Comparison of ENCODE assay signal across 9 mouse cellular contexts in genomic region chr11:48838879-48839680, GRCm38 (mm10). TPM values are rescaled to one million over a fixed set of nuclear protein-coding genes. Genes with fewer than 3 reads are reported as not detected.
A peak's percentile ranks its signal among the peaks of the same experiment; 100 is the strongest.
DNase-seq lines count a peak whose midpoint lies in the region; ATAC-seq and TF ChIP-seq lines count a peak whose summit lies in the region.
"Had no signal": no experiment of that assay in that cellular context is flagged by ENCODE, and none has a peak within 500 bp of the region (broad histone marks: within the 10 kb centered on the region; RNA-seq: fewer than 3 reads in every experiment).

No protein-coding gene starts in this region.

- TF ChIP-seq POLR2A in limb, embryonic 14.5 days (IDR thresholded peaks at IDR 0.05; ENCODE audit: borderline replicate concordance, extremely low read depth, insufficient read depth, insufficient read length), result no peak

- H3K4me3 ChIP-seq in heart, embryonic 10.5 days, result peak overlapping the region; percentile 93; the same call in 1 of the 2 replicates
- no peak overlapping the region for H3K4me3 ChIP-seq in stomach, embryonic 14.5 days (ENCODE audit: low read depth, low read length)
- no peak overlapping the region for H3K4me3 ChIP-seq in stomach, postnatal 0 days (ENCODE audit: low read depth, low read length)
- H3K4me3 ChIP-seq in limb, embryonic 14.5 days (replicated peaks; ENCODE audit: low read length), result peak overlapping the region; percentile 69

- intact Hi-C loops in heart, postnatal 25 days (cut with DNase I), result no loop called here
- intact Hi-C loops in left cerebral cortex, postnatal 25 days (cut with DNase I), result no loop called here

- H3K27ac ChIP-seq in heart, embryonic 10.5 days, result no peak overlapping the region
- no peak overlapping the region for H3K27ac ChIP-seq in stomach, embryonic 14.5 days (ENCODE audit: low read length)
- no peak overlapping the region for H3K27ac ChIP-seq in stomach, postnatal 0 days (replicated peaks)
- H3K27ac ChIP-seq in limb, embryonic 14.5 days (replicated peaks; ENCODE audit: low read depth, low read length), result no peak overlapping the region

- DNase-seq in heart, embryonic 10.5 days (ENCODE audit: low spot score), result no peak
- DNase-seq in heart, postnatal 25 days (ENCODE audit: low spot score), result no peak
- no peak for DNase-seq in stomach, postnatal 0 days (ENCODE audit: low spot score)
- DNase-seq in limb, embryonic 14.5 days (ENCODE audit: low spot score), result no peak
- no peak for DNase-seq in right cerebral cortex, adult 2 months (ENCODE audit: low spot score in 2 of 2)
- DNase-seq in adrenal gland, adult (ENCODE audit: inconsistent age in 2 of 2, low spot score in 1 of 2), result no peak
- no peak for DNase-seq in left cerebral cortex, postnatal 25 days (ENCODE audit: low spot score in 2 of 2)
- DNase-seq: thymus, adult 18-20 months had no signal

- no peak overlapping the region for H3K9ac ChIP-seq in stomach, embryonic 14.5 days (replicated peaks; ENCODE audit: low read depth, low read length)
- no peak overlapping the region for H3K9ac ChIP-seq in stomach, postnatal 0 days (ENCODE audit: low read length)
- H3K9ac ChIP-seq in limb, embryonic 14.5 days (ENCODE audit: low read depth, low read length, severe bottlenecking), result no peak overlapping the region

- no peak for TF ChIP-seq CTCF in stomach, postnatal 0 days (IDR thresholded peaks at IDR 0.05; ENCODE audit: low read depth)

- ATAC-seq in stomach, embryonic 14.5 days (ENCODE audit: insufficient number of reproducible peaks, insufficient read depth, low FRiP score, low read depth), result no peak
- ATAC-seq in stomach, postnatal 0 days (ENCODE audit: low FRiP score, low TSS enrichment), result no peak
- ATAC-seq in limb, embryonic 14.5 days (ENCODE audit: low FRiP score, low read depth), result no peak

- peak overlapping the region; percentile 52 for H3K4me2 ChIP-seq in stomach, embryonic 14.5 days (replicated peaks; ENCODE audit: low read depth, low read length)
- no peak overlapping the region for H3K4me2 ChIP-seq in stomach, postnatal 0 days (replicated peaks; ENCODE audit: low read depth)
- H3K4me2 ChIP-seq in limb, embryonic 14.5 days (replicated peaks; ENCODE audit: low read depth, low read length, severe bottlenecking), result peak overlapping the region; percentile 68; the same call in 1 of the 2 replicates

- H3K4me1 ChIP-seq in heart, embryonic 10.5 days, result peaks cover 13% of the 10 kb centered on the region
- peaks cover 6% of the 10 kb centered on the region; the same call in 1 of the 2 replicates for H3K4me1 ChIP-seq in stomach, embryonic 14.5 days (ENCODE audit: control insufficient read depth, insufficient read depth, low read length)
- 0 out of 2 replicates have a peak, but pooled peaks cover 6% of the 10 kb centered on the region for H3K4me1 ChIP-seq in stomach, postnatal 0 days (replicated peaks; ENCODE audit: control insufficient read depth, insufficient read depth)
- H3K4me1 ChIP-seq in limb, embryonic 14.5 days (ENCODE audit: control insufficient read depth, insufficient read depth, low read length), result 0 out of 2 replicates have a peak, but pooled peaks cover 3% of the 10 kb centered on the region

- 71% methylated on average over 10 of the region's 10 CpGs for WGBS in heart, embryonic 10.5 days
- 79% methylated on average over 10 of the region's 10 CpGs for WGBS in stomach, embryonic 14.5 days
- WGBS in stomach, postnatal 0 days, result 77% methylated on average over 10 of the region's 10 CpGs
- WGBS in limb, embryonic 14.5 days, result 65% methylated on average over 10 of the region's 10 CpGs

- TF ChIP-seq EP300 in stomach, postnatal 0 days (optimal IDR thresholded peaks at IDR 0.05), result no peak

- H3K27me3 ChIP-seq in heart, embryonic 10.5 days (ENCODE audit: insufficient read depth, poor library complexity, severe bottlenecking), result peaks cover 48% of the 10 kb centered on the region
- H3K27me3 ChIP-seq in stomach, embryonic 14.5 days (ENCODE audit: control insufficient read depth, insufficient read depth, low read length), result no peaks in the 10 kb centered on the region
- H3K27me3 ChIP-seq in stomach, postnatal 0 days (ENCODE audit: control insufficient read depth, insufficient read depth, low read length), result no peaks in the 10 kb centered on the region
- peaks cover 4% of the 10 kb centered on the region; the same call in 1 of the 2 replicates for H3K27me3 ChIP-seq in limb, embryonic 14.5 days (ENCODE audit: control insufficient read depth, insufficient read depth, low read length)

- H3K9me3 ChIP-seq in heart, embryonic 10.5 days, result no peaks in the 10 kb centered on the region
- H3K9me3 ChIP-seq in stomach, embryonic 14.5 days (ENCODE audit: control insufficient read depth, low read depth, low read length), result no peaks in the 10 kb centered on the region
- no peaks in the 10 kb centered on the region for H3K9me3 ChIP-seq in stomach, postnatal 0 days (ENCODE audit: control insufficient read depth, low read length)
- H3K9me3 ChIP-seq in limb, embryonic 14.5 days (ENCODE audit: control insufficient read depth, low read length), result no peaks in the 10 kb centered on the region

- H3K36me3 ChIP-seq in heart, embryonic 10.5 days, result no peaks in the 10 kb centered on the region
- H3K36me3 ChIP-seq in stomach, embryonic 14.5 days (ENCODE audit: control insufficient read depth, insufficient read depth, low read length), result no peaks in the 10 kb centered on the region
- H3K36me3 ChIP-seq in stomach, postnatal 0 days (ENCODE audit: control insufficient read depth, insufficient read depth, low read length), result no peaks in the 10 kb centered on the region
- no peaks in the 10 kb centered on the region for H3K36me3 ChIP-seq in limb, embryonic 14.5 days (ENCODE audit: control insufficient read depth, insufficient read depth, low read length)

RNA-seq across cellular contexts. Expression of gene Gm12184, which starts 12.6 kb away (rescaled TPM):
- 0.68 and 1.9 TPM in 2 replicates for polyA plus RNA-seq in heart, embryonic 10.5 days (2016; fragmentation: Nextera tagmentation; extraction: Ambion mirVana)
- total RNA-seq in heart, postnatal 25 days (2021), result 1 to 10 TPM; 2.0 to 3.2 TPM
- 4.5 and 4.9 TPM in 2 replicates for polyA plus RNA-seq in stomach, embryonic 14.5 days (2014; fragmentation: Nextera tagmentation; extraction: Ambion mirVana)
- polyA plus RNA-seq in stomach, postnatal 0 days (2015; fragmentation: Nextera tagmentation; extraction: Ambion mirVana), result 5.0 and 7.3 TPM in 2 replicates
- polyA plus RNA-seq in limb, embryonic 14.5 days (2012; rRNA removed), result 42.1 and 55.1 TPM in 2 replicates
- polyA plus RNA-seq in limb, embryonic 14.5 days (2014; fragmentation: Nextera tagmentation; extraction: Ambion mirVana), result 7.9 and 14.8 TPM in 2 replicates
- total RNA-seq in left cerebral cortex, postnatal 25 days (2021), result 1 to 10 TPM in 1 of 2 experiments, under 1 TPM in 1; 0.99 to 1.5 TPM

RNA-seq across cellular contexts. Expression of gene Trim7, which starts 13.1 kb away (rescaled TPM):
- 0.18 and 0.44 TPM in 2 replicates for polyA plus RNA-seq in heart, embryonic 10.5 days (2016; fragmentation: Nextera tagmentation; extraction: Ambion mirVana)
- 10 to 100 TPM; 15.7 to 23.2 TPM for total RNA-seq in heart, postnatal 25 days (2021)
- 1.4 and 2.1 TPM in 2 replicates for polyA plus RNA-seq in stomach, embryonic 14.5 days (2014; fragmentation: Nextera tagmentation; extraction: Ambion mirVana)
- 3.0 and 3.4 TPM in 2 replicates for polyA plus RNA-seq in stomach, postnatal 0 days (2015; fragmentation: Nextera tagmentation; extraction: Ambion mirVana)
- polyA plus RNA-seq in limb, embryonic 14.5 days (2012; rRNA removed), result 2.6 and 2.9 TPM in 2 replicates
- 1.2 and 2.0 TPM in 2 replicates for polyA plus RNA-seq in limb, embryonic 14.5 days (2014; fragmentation: Nextera tagmentation; extraction: Ambion mirVana)
- 1 to 10 TPM; 1.4 to 2.2 TPM for total RNA-seq in left cerebral cortex, postnatal 25 days (2021)

RNA-seq across cellular contexts. Expression of gene Trim41, which starts 21.9 kb away (rescaled TPM):
- 3.0 and 4.7 TPM in 2 replicates for polyA plus RNA-seq in heart, embryonic 10.5 days (2016; fragmentation: Nextera tagmentation; extraction: Ambion mirVana)
- 10 to 100 TPM; 17.8 to 20.4 TPM for total RNA-seq in heart, postnatal 25 days (2021)
- polyA plus RNA-seq in stomach, embryonic 14.5 days (2014; fragmentation: Nextera tagmentation; extraction: Ambion mirVana), result 5.8 and 6.2 TPM in 2 replicates
- 3.6 and 4.0 TPM in 2 replicates for polyA plus RNA-seq in stomach, postnatal 0 days (2015; fragmentation: Nextera tagmentation; extraction: Ambion mirVana)
- 51.5 and 52.4 TPM in 2 replicates for polyA plus RNA-seq in limb, embryonic 14.5 days (2012; rRNA removed)
- 5.5 and 7.0 TPM in 2 replicates for polyA plus RNA-seq in limb, embryonic 14.5 days (2014; fragmentation: Nextera tagmentation; extraction: Ambion mirVana)
- total RNA-seq in left cerebral cortex, postnatal 25 days (2021), result 10 to 100 TPM; 62.6 to 67.1 TPM

RNA-seq across cellular contexts. Expression of gene Irgm1, which starts 32.4 kb away (rescaled TPM):
- polyA plus RNA-seq in heart, embryonic 10.5 days (2016; fragmentation: Nextera tagmentation; extraction: Ambion mirVana), result 3.0 and 3.6 TPM in 2 replicates
- 1 to 10 TPM; 8.8 to 8.9 TPM for total RNA-seq in heart, postnatal 25 days (2021)
- 12.9 and 13.2 TPM in 2 replicates for polyA plus RNA-seq in stomach, embryonic 14.5 days (2014; fragmentation: Nextera tagmentation; extraction: Ambion mirVana)
- polyA plus RNA-seq in stomach, postnatal 0 days (2015; fragmentation: Nextera tagmentation; extraction: Ambion mirVana), result 12.8 and 14.4 TPM in 2 replicates
- polyA plus RNA-seq in limb, embryonic 14.5 days (2012; rRNA removed), result 3.7 and 4.1 TPM in 2 replicates
- polyA plus RNA-seq in limb, embryonic 14.5 days (2014; fragmentation: Nextera tagmentation; extraction: Ambion mirVana), result 4.5 and 5.5 TPM in 2 replicates
- 1 to 10 TPM; 4.6 to 5.0 TPM for total RNA-seq in left cerebral cortex, postnatal 25 days (2021)

RNA-seq across cellular contexts. Expression of gene Rack1, which starts 38.9 kb away (rescaled TPM):
- polyA plus RNA-seq in heart, embryonic 10.5 days (2016; fragmentation: Nextera tagmentation; extraction: Ambion mirVana), result 542 and 712 TPM in 2 replicates
- total RNA-seq in heart, postnatal 25 days (2021), result 100 to 1,000 TPM; 397 to 416 TPM
- polyA plus RNA-seq in stomach, embryonic 14.5 days (2014; fragmentation: Nextera tagmentation; extraction: Ambion mirVana), result 984 TPM in 2 replicates
- polyA plus RNA-seq in stomach, postnatal 0 days (2015; fragmentation: Nextera tagmentation; extraction: Ambion mirVana), result 524 and 529 TPM in 2 replicates
- polyA plus RNA-seq in limb, embryonic 14.5 days (2012; rRNA removed), result 2,038 and 2,666 TPM in 2 replicates
- 939 and 995 TPM in 2 replicates for polyA plus RNA-seq in limb, embryonic 14.5 days (2014; fragmentation: Nextera tagmentation; extraction: Ambion mirVana)
- total RNA-seq in left cerebral cortex, postnatal 25 days (2021), result 100 to 1,000 TPM; 223 to 235 TPM

Comparison
In these comparisons a context has a peak if more than half of its experiments do, and no peak if none do; other contexts are left out.
1. H3K4me3 ChIP-seq: peak in heart, embryonic 10.5 days (single experiment) and limb, embryonic 14.5 days (single experiment); none in stomach, embryonic 14.5 days (single experiment) and stomach, postnatal 0 days (single experiment).